Mouse (Mus musculus) neutrophil, adult 5-6 weeks (primary cell): Measurements from ENCODE around the gene Dnal1. TPM values are rescaled to one million over a fixed set of nuclear protein-coding genes. Genes with fewer than 3 reads are reported as not detected.
"Not testable (repeated sequence)": the region's sequence is repeated elsewhere in the genome, so short reads cannot be mapped to it uniquely, and the experiment has no call there.

ENCODE experiments used
- ATAC-seq: fragments of 151-379, 151-347 bp; 2 replicates; pipeline ENCODE4 v1.8.0; 2017; ENCODE audit warnings: mild to moderate bottlenecking, moderate TSS enrichment; ENCODE audit not compliant: insufficient number of reproducible peaks, poor library complexity, low FRiP score, severe bottlenecking; ENCODE audit errors: extremely low read depth
- total RNA-seq: library from RNA; stranded (forward); fragments of 200-1000 nt; gene quantifications from 2 replicates; pipeline ENCODE4 v1.2.3, GENCODE M21; 2017

Dnal1 gene
- total RNA-seq = 0.12 and 0.25 TPM in 2 replicates

- peak; percentile 55; the same call in 1 of the 2 replicates for ATAC-seq
Observed at GRCm38 (mm10) chr12:84114153-84114994, at the start of gene Dnal1. Gene Dnal1, plus strand, starts transcription at chr12:84114366.

- ATAC-seq = no peak
Observed at GRCm38 (mm10) chr12:84064621-84065020, 49.5 kb upstream of the Dnal1 start.

DNA sequence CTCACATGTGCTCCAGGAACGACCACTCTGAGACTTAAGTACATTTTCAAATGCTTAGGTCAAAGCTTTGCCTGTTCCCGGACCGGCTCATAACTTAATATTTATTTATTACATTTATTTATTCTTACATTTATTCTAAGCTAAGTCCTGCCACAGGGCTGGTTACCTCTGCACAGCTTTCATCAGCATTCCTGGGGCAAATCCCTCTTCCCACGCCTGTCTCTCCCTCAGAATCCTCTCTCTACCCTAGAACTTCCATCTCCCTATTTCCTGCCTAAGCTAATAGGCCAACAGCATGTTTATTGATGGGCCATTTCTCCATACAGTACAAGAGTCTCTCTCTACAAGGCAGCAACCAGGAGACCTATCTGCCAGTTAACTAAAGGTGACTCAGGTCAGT, 46.4 kb upstream of the Dnal1 start:
- no peak for ATAC-seq

GRCm38 (mm10) chr12:84068296-84068695, 45.9 kb upstream of the Dnal1 start:
- ATAC-seq = no peak

DNA sequence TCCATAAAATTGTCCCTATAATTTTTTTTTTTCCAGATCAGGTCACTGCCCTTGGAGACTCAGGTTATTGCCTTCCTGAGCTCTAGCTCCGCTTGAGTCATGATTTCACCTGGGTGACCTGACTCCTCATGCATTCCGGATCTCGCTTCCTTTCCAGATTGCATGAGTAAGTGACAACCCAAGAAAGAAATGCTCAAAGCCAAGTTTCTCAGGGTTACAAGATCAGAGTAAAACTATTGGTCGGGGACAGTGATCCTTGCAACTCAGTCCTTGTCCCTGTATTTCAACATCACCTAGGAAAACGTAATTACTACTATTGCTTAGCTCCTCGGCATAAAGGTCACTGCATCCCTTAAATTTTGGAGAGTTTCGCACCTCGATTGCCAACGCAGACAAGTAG, 45.2 kb upstream of the Dnal1 start, which contains the start of gene Acot5:
Gene Acot5, plus strand, starts transcription at position 340 of the 400 bp plus-strand sequence.
- no peak for ATAC-seq

- ATAC-seq = not testable (repeated sequence)
Observed at GRCm38 (mm10) chr12:84069582-84069981, 44.6 kb upstream of the Dnal1 start.

GRCm38 (mm10) chr12:84071696-84072095, 42.5 kb upstream of the Dnal1 start:
- no peak for ATAC-seq

GRCm38 (mm10) chr12:84077371-84077990, 36.7 kb upstream of the Dnal1 start:
- ATAC-seq = no peak

DNA sequence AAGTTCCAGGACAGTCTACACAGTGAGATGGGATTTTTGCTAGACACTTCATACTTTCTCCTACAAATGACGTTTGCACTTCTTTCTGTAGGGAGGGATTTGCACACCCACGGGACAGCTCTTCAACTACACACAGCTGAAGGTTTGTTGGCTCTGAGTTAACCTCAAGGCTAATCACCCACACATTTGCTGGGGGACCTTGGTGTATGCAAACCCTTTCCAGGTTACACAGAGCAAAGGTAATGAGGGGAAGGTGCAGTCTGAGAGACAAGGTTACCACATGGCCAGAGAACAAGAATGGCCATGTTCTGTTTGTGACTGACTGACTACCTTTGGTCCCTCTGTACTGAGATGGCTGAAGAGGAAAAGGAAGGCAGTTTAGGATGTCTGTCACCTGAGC, 30.3 kb upstream of the Dnal1 start:
- ATAC-seq = no peak

DNA sequence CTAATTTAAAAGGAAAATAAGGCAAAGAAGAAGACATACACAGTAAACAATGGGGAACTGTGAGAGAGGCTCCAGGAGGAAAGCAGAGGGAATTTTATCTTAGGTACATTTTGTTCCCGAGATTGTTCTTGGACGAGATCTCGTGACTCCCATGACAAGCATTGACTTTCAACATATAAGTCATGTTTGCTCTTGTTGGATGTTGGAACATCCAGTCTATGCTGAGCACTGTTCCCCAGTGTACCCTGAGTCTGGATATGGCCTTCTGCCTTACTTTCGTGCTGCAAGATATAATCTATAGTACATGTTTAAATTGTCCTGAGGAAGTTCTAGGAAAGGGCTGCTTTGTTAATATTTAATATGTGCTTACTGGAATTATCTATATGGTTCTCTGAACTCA, 29.6 kb upstream of the Dnal1 start:
- no peak for ATAC-seq

DNA sequence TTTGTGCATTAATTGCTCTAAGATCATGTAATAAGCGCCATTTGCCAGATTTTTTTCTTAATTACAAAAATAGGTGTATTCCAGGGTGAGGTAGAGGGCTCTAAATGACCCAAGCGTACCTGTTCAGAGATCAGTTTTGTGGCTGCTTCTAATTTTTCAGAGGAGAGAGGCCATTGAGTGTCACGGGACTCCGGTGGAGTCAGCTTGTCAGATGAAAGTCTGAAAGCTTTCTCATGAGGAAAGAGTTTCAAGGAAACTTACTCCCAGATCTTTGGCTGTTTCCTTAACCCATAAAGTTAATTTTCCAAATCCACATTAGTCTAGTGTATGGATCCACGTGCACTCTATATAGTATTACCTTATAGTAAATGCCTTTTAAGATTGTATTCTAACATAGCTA, 19.5 kb upstream of the Dnal1 start:
- ATAC-seq = not testable (repeated sequence)

DNA sequence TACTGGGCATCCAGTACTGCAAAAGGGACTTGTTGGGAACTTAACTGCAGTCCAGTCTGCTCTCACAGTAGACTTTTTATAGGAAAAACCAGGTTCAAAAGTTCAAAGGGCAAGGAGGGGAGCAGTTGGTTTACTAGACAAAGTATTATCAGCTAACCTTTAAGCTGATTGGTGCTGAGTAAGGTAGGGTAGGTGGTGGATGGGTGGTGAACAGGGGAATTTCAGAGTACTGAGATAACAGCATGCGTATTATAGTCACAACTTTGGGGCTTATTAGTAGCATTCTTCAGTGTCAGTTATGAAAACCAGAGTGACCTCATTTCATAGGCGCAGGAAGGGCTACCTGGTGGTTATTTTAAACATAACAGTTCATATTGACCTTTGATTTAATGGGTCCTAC, 14.6 kb upstream of the Dnal1 start:
- ATAC-seq = no peak

DNA sequence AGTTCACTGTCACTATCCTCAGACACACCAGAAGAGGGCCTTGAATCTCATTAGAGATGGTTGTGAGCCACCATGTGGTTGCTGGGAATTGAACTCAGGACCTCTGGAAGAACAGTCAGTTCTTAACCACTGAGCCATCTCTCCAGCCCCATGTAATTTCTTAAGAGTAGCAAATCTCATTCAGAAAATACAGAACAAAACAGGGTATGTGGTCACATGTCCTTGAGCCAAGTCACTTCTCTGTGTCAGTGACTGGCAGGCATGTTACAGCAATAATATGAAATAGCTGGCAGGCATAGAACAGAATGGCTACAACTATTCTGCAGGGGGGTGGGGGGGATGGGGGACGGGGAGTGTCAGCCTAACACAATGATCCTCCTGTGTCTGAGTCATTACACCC, 14.1 kb upstream of the Dnal1 start:
- ATAC-seq = no peak

GRCm38 (mm10) chr12:84100604-84101492, 13.3 kb upstream of the Dnal1 start, which contains the start of gene Acot6:
Gene Acot6, plus strand, starts transcription at chr12:84100654.
- not testable (repeated sequence) for ATAC-seq

- no peak for ATAC-seq
Observed at GRCm38 (mm10) chr12:84101493-84101845, 12.7 kb upstream of the Dnal1 start.

- no peak for ATAC-seq
Observed at GRCm38 (mm10) chr12:84107012-84107411, 7.2 kb upstream of the Dnal1 start.

GRCm38 (mm10) chr12:84107692-84108091, 6.5 kb upstream of the Dnal1 start:
- no peak for ATAC-seq

DNA sequence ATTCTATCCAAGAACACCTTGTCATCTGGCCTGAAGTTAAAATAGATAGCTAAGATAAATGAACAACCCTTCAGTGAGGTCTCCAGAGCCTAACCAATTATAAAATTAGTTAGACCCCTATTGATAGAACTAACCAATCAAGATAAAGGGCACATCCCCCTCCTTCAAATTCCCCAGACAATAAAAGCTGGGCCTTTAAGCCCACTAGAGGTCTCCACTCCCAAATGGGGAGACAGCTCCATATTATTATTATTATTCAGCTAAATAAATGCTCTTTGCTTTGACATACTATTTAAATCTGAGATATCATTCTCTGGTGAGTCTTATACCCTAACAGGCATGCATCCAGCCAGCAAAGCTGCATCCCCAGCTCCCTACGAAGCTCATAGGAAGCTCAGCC, 4.2 kb upstream of the Dnal1 start:
- ATAC-seq = no peak

DNA sequence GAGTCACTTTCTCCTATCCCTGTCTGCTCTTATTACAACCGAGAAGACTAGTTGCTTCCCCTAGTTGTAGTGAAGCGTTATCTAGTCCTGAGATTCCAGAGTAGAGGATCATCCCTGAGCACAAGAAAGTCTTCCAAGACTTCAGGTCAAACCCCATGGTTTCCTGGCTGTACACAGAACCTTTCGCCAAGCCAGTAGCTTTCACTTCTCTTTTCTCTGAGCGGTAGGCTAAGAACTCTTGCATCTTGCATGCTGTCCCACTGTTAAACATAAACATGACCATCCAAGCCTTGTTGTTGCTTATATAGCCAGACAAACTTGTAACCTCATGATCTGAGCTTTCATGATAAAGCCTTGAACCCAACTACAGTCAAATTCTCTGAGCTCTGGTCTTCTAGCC, 3.4 kb upstream of the Dnal1 start:
- ATAC-seq = no peak
